Mouse (Mus musculus) megakaryocyte, adult 5-6 weeks (primary cell): Measurements from ENCODE around the gene Hnrnpab. TPM values are rescaled to one million over a fixed set of nuclear protein-coding genes. Genes with fewer than 3 reads are reported as not detected.
A peak's percentile ranks its signal among the peaks of the same experiment; 100 is the strongest.

ENCODE experiments used
- ATAC-seq: 2 replicates; pipeline ENCODE4 v1.8.0; 2016; ENCODE audit warnings: mild to moderate bottlenecking, inconsistent platforms; ENCODE audit not compliant: poor library complexity, severe bottlenecking
- total RNA-seq, 2 experiments: library from RNA; stranded (forward) in 1 of 2; stranded (reverse) in 1 of 2; fragments of 153-499, 151-499 nt in 1 of 2; fragments of 221-1000, 200-1000 nt in 1 of 2; gene quantifications; 2 replicates each; pipeline versions ENCODE4 v1.2.3 to v1.2.4; 2015 to 2017

The Hnrnpab gene
- total RNA-seq, 2 experiments from 2014 or later = 319 to 571 TPM

DNA sequence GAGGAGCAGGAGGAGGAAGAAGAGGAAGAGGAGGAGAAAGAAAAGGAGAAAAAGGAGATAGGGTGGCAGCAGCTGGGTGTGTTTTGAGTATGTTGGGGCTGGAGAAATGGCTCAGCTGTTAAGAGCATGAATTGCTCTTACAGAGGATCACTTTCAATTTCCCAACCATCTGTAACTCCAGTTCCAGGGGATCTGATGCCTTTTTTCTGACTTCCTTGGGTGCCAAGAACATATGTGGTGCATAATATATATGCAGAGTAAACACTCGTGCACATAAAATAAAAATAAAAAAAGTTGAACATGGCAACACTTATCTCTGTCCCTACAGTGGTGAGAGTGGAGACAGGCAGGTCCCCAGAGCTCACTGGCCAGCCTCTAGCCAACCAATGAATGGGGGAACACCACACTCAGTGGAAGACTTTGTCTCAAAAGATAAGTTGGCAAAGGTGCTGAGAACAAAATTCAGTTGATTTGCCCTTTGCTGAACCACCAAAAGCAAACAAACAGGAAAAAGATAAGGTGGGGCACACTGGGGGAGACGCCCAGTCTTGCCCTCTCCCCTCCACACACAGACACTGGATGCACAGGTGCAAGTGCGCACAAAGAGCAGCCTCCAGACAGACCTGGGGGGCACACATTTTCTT, 2.7 kb upstream of the Hnrnpab start:
- ATAC-seq = no peak

DNA sequence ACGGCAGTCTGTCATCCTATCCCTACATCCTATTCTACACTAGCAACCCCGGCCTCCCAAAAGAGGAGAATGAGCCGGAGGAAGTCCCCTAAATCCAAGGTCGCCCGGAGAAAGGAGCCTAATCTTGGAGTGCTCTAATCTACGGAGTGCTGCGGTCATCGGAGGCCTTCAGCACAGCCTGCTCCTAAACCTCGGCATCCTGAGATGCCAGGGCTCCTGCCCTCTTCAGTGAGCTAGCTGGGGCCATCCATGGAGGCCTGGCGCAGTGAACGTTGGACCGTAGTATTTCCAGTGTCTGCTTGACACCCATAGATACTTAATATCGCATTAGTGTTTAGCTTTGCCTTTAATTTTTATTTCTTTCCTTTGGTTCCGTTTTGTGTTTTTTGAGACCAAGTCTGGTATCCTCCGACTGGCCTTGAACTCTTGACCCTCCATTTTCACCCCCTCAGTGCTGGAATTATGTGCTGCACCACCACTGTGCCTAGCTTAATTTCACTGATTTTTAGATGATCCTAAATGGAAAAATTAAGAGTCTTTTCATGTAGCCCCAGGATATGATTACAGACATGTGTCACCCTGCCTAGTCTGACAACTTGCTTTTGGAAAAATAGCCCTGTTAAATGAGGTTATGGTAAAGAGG, 570 bp upstream of the Hnrnpab start:
- peak; percentile 26 for ATAC-seq

DNA sequence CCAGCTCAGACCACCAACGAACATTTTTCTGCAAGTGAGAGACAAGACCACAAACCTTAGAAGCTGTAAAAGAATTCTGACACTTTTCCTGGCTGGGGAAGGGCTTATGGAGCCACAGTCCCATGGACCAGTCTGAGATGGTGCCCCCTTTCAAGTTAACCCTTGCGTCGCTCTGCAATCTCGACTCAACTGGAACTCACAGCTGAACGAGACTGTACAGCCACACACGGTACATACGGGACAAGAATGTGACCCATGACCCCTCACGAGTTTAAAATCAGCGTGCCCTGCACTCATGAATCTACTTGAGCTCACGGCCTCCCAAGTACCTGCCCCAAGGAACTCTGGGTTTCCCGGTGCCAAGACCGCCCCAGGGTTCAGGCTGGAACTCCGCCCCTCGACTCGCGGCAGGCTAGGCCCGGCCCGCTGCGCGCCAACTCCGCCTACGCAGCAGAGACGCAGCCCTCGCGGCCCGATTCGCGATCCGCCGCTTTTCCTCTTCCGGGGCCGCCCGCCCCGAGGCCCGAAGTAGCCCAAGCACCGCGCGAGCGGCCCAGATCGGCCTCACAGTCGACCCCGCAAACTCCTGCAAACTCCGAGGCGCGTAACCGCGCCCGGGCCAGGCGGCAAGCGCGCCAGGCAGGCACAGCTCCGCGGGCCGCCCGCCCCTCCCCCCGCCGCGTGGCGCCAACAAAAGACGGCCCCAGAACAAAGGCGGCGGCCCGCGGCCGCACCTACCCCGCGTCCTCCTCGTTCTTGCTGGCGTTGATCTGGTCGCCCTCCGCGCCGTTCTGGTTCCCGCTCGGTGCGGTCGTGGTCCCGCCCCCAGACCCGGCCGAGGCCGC, 823 bp downstream of the Hnrnpab start:
- peak; percentile 77 for ATAC-seq

DNA sequence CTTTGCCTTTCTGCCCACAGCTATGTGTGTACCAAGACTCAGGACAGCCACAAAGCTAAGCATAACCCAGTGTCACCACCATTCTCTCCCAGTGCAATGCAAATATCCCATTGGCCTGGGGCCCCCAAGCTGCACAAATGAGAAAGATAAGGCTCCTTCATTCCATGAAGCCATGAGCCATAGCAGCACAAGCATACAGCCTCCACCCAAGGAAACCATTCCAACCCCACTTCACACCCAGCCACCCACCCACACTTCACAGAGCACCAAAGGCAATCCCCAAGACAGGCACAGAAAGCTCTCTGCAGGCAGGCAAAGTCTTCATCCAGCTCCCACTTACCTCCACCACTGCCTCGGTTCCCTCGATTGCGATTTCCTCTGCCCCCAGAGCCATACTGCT, 4.4 kb downstream of the Hnrnpab start:
- ATAC-seq = no peak

DNA sequence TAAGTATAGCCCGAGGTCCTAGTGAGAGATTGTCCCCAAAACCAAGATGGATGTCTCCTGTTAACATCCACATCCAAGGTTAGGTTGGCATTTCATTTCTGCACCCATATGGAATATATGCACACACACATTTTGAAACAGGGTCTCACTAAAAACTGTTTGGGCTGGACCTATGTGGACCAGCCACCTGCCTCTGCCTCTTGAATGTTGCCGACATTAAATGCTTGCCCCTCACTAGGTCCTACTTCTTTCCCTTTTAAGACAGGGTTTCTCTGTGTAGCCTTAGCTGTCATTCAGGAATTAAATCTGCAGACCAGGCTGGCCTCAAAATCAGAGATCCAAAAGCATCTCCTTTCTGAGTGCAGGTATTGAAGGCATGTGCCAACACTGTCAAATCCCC, 9.1 kb downstream of the Hnrnpab start:
- ATAC-seq = no peak

DNA sequence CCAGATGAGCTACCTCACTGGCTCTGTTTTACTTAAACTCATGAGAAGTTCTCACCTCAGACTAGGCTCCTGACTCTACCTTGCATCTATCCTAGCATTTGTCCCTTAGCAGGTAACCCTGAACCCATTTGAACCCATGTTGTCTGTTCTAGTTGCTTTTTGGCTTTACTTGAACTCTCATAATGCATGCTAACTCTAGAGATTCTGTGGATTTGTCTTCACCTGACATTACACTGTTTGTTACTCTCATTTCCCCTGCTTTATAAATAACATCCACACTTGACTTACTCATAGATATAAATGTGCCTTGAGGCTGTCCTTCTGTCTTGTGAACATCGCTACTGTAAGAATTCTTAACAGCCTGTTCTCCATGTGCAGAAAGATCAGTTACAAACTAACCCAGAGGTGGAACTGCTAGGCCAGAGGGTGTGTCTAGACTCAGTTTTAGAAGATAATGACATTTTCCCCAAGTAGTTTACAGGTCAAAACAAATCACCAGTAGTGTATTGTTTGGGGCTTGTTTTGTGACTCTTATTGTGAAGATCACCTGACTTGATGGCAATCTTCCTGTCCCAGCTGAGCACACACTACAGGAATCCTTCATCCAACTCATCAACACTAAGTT, 11.1 kb downstream of the Hnrnpab start:
- no peak for ATAC-seq

DNA sequence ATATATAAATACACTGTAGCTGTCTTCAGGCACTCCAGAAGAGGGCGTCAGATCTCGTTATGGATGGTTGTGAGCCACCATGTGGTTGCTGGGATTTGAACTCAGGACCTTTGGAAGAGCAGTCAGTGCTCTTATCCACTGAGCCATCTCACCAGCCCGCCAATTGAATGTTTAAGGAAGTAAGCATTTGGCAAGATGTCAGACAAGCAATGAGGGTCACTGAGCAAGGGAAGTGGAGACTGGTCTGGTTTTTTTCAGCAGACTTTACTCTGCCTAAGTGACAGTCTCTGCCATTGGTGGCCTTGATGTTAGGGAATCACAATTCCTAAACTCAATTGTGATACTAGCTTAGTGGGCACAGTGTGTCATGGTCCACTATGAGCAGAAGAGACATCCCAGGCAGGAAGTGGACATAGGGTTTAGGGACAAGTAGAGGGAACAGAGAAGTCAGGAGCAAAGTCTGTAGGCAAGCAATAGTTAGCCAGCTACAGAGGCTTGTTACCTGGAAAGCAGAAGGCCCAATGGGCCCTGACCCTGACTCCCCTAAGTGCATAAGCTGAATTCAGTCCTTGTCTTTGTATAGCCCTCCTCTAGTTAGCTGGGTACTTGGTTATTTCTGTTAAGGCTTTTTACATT, 11.8 kb downstream of the Hnrnpab start:
- peak; percentile 91 for ATAC-seq

DNA sequence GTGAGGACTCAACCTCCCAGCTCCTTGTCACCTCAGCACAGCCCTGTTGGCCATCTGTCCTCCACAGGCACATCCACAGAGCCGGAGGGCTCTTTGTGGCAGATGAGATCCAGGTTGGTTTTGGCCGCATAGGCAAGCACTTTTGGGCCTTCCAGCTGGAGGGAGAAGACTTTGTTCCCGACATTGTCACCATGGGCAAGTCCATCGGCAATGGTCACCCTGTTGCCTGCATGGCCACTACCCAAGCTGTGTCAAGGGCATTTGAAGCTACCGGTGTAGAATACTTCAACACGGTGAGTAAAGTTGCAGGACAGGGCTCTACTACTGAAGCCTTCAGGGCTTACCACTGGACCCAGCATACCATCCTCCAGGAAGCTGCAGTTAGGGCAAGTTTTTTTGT, 12.8 kb downstream of the Hnrnpab start:
- ATAC-seq = no peak

DNA sequence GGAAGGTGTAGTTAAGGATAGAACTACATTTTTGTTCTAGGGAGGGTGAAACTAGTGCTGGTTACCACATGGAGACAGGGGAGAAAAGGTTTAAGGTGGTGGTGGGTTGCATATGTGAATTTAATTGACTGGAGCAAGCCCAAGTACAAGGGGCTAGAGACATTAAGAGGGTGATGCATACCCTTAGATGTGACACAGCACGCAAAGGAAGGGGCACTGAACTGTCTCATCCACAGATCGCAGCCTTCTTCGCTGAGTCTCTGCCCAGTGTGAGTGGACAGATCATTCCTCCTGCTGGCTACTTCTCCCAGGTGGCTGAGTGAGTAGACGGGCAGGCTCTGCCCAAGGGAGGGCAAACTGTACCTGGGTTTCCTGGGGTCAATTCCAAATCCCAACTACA, 13.3 kb downstream of the Hnrnpab start:
- ATAC-seq = no peak

DNA sequence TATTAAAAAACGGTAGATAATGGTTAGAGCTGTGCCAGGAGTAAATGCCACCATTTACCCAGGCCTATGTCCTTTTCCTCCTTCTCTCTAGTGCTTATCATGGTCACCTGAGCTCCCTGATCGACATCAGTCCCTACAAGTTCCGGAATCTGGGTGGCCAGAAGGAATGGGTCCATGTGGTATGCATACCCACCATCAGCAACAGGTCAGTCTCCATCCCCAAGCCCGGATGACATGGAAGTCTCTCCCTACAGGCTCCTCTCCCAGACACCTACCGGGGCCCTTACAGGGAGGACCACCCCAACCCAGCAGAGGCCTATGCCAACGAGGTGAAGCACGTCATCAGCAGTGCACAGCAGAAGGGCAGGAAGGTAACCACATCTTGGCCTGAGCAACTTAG, 14.7 kb downstream of the Hnrnpab start:
- ATAC-seq = no peak

DNA sequence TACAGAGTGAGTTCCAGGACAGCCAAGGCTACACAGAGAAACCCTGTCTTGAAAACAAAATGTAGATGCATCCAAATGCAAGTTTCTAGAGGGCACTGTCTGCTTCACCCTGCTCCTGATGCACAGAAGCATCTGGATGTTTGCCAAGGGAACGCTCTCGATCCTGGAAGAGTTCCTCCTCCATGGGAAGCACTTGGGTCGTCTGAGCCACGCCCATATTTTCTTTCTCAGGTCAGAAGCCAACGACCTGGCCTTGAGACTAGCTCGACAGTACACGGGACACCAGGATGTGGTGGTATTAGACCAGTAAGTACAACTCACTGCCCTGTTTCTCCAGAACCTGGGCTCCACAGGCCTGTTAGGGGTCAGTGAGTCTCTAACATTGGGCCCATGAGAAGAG, 15.5 kb downstream of the Hnrnpab start:
- no peak for ATAC-seq

DNA sequence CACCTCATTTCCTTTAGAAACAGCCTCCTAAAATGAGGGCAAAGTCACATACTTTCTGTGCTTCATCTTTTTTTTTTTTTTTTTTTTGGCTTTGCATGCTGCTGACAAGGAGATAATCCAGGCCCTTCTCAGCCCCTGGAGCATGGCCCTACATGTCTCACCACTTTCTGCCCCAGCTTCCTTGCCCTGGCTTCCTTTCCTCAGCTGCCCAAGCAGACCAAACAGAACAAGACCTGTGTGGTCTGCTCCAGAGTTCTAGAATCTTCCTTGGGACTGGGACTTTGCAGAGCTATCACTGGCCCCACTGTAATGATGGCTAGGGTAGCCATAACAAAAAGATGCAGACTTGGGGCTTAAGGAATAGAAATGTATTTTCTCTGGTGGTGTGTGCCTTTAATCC, 16.6 kb downstream of the Hnrnpab start:
- ATAC-seq = no peak

DNA sequence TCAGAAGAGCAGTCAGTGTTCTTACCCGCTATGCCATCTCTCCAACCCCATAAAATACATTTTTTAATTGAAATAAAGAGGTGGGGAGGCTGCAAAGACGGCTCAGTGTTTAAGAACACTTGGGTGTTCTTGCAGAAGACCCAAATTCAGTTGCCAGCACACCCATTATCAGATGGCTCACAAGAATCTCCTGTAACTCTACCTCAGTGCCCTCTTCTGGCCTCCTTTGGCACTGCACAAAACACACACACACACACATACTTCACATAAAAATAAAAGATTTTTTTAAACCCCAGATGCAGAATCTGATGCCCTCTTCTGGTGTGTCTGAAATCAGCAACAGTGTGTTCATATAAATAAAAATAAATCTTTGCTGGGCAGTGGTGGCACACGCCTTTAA, 17.8 kb downstream of the Hnrnpab start:
- no peak for ATAC-seq

DNA sequence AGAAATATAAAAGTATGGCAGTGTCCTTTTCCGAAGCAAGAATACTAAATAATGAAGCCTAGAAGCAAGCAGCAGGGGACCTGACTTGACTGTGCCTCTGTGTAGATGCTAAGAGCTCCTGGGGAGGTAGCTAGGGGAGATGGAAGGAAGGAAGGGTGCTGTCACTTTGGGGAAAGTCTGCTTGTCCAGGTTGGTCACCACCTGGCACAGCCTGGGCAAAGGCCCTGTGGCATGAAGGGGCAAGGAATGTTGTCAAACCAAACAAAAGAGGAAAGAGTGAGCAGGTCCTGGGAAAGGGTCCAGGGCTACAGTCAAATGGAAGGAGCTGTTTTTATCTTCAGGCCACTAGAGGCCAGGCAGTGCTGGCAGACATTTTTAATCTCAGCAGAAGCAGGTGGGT, 19.6 kb downstream of the Hnrnpab start:
- no peak for ATAC-seq

DNA sequence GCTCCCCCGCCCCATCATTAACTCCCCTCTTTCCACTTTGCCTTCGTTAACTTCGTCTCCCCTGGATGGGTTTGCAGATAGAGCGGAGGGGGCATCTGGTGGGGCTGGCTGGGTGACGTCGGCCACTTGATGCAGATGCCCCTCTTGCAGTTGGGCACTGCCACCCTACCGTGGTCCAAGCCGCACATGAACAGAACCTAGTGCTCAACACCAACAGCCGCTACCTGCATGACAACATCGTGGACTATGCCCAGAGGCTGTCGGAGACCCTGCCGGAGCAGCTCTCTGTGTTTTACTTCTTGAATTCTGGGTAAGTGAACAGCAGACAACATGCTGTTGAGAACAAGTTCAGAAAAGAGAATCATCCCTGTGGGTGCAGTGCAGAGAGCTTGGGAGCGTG, 20.2 kb downstream of the Hnrnpab start:
- ATAC-seq = no peak

DNA sequence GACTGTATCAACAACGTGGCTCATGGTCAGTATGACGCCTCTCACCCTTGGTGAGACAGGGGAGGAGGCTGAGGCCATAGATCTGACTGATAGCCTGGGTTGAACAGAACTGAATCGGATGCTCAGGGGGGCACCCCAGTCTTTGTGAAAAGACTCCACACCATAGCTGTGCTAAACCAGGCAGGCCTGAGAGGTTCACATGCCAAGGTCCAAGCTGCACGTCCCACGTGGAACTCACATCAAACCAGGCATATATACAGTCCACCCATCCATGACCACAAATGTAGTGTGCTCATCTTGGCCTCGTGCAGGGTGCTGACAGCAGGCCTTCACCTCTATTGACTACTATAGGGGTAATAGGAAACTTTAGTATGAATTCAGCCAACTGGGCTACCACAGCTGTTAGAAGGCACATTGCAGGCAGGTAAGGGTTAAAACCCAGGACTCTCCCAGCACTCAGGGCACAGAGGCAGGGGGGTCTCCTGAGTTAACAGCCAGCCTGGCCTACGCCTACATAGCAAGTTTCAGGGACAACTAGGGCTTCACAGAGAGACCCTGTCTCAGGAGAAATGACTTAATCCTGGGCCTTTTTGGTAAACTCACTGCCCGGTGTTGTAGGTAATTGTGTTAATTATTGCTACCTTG, 20.9 kb downstream of the Hnrnpab start:
- no peak for ATAC-seq

DNA sequence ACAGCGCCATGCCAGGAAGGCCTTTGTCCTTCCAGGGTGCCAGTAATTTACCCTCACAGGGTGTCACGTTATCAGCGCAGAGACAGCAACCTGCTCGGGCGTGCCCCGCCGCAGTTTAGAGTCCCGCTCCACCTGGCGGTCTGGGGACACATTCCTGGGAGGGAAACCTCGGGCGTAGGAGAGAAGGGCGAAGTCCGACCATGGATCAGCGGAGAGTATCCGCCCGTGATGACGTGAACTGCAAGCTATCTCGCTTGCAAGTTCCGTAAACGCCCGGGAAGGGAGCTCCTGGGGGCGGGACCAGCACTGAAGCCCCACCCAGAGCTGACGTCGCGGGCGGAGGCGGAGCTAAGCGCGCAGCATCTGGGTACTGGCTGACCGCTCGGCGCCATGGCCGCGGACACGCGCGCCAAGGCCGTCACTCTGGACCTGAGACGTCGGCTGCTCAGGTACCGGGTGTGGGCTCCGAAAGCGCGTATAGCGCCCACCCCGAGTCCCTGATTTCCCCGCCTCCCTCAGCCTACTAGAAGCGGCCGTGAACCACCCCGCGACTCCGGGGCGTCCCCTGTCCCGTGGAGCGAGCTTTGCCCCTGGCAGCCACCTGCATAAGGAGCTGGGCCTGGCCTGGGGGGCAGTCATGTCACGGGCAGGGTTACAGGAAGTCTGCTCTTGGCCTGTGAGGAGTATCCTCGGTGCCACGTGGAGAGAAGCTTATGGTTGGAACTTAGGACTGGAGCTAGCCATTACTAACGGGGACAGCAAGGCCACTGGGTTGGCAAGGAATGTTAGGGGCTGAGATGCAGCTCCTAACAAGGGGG, 22.0 kb downstream of the Hnrnpab start, which contains the start of gene Phykpl:
Gene Phykpl (plus strand): TSS at position 327 of the 818 bp plus-strand sequence.
- ATAC-seq = peak; percentile 86

DNA sequence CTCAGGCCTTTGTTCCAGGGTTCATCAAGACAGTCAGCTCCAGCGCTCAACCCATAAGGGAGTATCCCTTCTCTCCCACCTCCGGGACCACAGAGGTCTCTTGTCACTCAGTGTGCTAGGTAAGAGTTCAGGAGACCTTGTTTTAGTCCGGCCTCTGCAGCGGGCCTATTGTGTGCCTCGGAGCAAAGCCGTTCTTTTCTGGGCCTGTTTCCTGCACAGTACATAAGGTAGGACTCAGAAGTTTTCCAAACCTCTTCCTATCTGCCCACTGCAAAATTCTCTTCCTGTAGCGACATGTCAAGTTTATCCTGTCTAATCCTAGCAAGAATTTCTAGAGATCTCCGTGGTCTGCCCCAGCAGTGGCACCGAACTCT, 22.6 kb downstream of the Hnrnpab start:
- peak; percentile 11 for ATAC-seq

DNA sequence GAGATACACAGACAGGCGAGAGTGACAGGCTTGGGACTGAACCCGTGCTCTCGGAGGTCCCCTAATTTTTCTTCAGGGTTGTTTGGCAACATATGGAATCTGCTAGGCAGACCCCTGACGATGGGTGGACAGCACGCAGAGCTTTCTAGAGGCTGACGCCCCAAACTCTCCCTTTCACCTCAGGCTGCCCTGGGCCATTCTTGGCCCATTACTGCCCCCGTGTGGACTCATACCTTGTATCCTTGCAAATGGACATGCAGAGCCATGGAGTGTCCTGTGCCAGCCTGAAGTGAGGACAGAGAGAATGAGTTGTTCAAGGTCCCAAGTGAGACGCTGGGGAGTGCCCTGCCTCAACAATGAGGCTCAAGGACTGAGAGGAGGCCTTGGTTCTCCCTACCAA, 23.9 kb downstream of the Hnrnpab start:
- ATAC-seq = peak; percentile 46

DNA sequence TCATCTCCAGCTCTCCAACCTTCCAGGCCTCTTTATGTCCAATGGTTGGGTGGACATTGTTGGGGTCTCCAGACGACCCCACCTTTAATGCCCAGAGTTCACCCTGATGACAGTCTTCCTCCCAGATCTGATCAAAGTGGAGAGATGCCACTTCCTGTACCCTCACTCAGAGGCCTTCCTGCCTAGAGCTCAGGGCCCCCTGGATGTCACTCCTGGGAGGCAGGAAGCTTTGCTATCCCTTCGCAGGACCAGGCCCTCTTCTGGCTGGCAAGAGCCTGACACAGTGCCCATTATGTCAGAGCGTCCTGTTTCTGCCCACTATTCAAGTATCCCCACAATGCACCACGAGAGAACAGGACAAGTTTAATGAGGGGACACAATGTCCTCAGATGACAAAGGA, 27.6 kb downstream of the Hnrnpab start:
- ATAC-seq = no peak
